Comparison of ENCODE assay signal across 8 mouse cellular contexts in genomic region chr1:74332930-74333329, GRCm38 (mm10). TPM values are rescaled to one million over a fixed set of nuclear protein-coding genes. Genes with fewer than 3 reads are reported as not detected.
DNase-seq lines count a peak whose midpoint lies in the region; ATAC-seq and TF ChIP-seq lines count a peak whose summit lies in the region.

No protein-coding gene starts in this region.

- DNase-seq in gastrocnemius, adult 2 months, result peak; percentile 41
- no peak for DNase-seq in gastrocnemius, postnatal 14 days
- DNase-seq in thymus, postnatal 14 days, result peak; percentile 22
- no peak for DNase-seq in thymus, postnatal 4 days
- no peak for DNase-seq in retina, embryonic 14.5 days (ENCODE audit: low spot score)
- no peak for DNase-seq in ovary, postnatal 14 days (ENCODE audit: low spot score)

- peak overlapping the region; percentile 84 for H3K4me3 ChIP-seq in gastrocnemius, adult 2 months
- peak overlapping the region; percentile 62 for H3K4me3 ChIP-seq in kidney, embryonic 16.5 days (ENCODE audit: low read length)
- peak overlapping the region; percentile 38 for H3K4me3 ChIP-seq in neural tube, embryonic 14.5 days (ENCODE audit: low read depth, low read length)

- TF ChIP-seq CTCF in gastrocnemius, adult 2 months (IDR thresholded peaks at IDR 0.05), result no peak

- H3K36me3 ChIP-seq in kidney, embryonic 16.5 days (ENCODE audit: insufficient read depth, low read length), result 0 out of 2 replicates have a peak, but pooled peaks cover 2% of the 10 kb centered on the region
- H3K36me3 ChIP-seq in neural tube, embryonic 14.5 days (ENCODE audit: control insufficient read depth, insufficient read depth, low read length), result no peaks in the 10 kb centered on the region

- peak overlapping the region; percentile 87 for H3K4me2 ChIP-seq in kidney, embryonic 16.5 days (replicated peaks; ENCODE audit: low read depth, low read length)
- H3K4me2 ChIP-seq in neural tube, embryonic 14.5 days (ENCODE audit: low read depth, low read length), result peak overlapping the region; percentile 66

- H3K27ac ChIP-seq in gastrocnemius, adult 2 months, result peak overlapping the region; percentile 89
- peak overlapping the region; percentile 79 for H3K27ac ChIP-seq in kidney, embryonic 16.5 days (ENCODE audit: low read length)
- H3K27ac ChIP-seq in neural tube, embryonic 14.5 days (ENCODE audit: low read depth, low read length), result peak overlapping the region; percentile 49; the same call in 1 of the 2 replicates

- intact Hi-C loops in gastrocnemius, adult 2 months (cut with DNase I), result no loop called here
- intact Hi-C loops in gastrocnemius, postnatal 14 days (cut with DNase I; ENCODE audit: low total_unique reads), result no loop called here

- peaks cover 35% of the 10 kb centered on the region for H3K4me1 ChIP-seq in kidney, embryonic 16.5 days (ENCODE audit: insufficient read depth, low read length)
- peaks cover 8% of the 10 kb centered on the region; the same call in 1 of the 2 replicates for H3K4me1 ChIP-seq in neural tube, embryonic 14.5 days (ENCODE audit: control insufficient read depth, insufficient read depth, low read length)

- H3K9me3 ChIP-seq in kidney, embryonic 16.5 days (ENCODE audit: low read length), result no peaks in the 10 kb centered on the region
- H3K9me3 ChIP-seq in neural tube, embryonic 14.5 days (ENCODE audit: control insufficient read depth, low read length), result no peaks in the 10 kb centered on the region

- 5% methylated on average over 9 of the region's 9 CpGs for WGBS in kidney, embryonic 16.5 days
- WGBS in neural tube, embryonic 14.5 days, result 5% methylated on average over 8 of the region's 9 CpGs

- no peak for ATAC-seq in kidney, embryonic 16.5 days (ENCODE audit: low FRiP score, low TSS enrichment)
- 0 out of 2 replicates have a peak, but pooled peaks have one; percentile 7 for ATAC-seq in neural tube, embryonic 14.5 days (ENCODE audit: low read depth)

- H3K9ac ChIP-seq in kidney, embryonic 16.5 days (replicated peaks; ENCODE audit: low read length), result peak overlapping the region; percentile 72
- peak overlapping the region; percentile 43 for H3K9ac ChIP-seq in neural tube, embryonic 14.5 days (replicated peaks; ENCODE audit: low read depth, low read length)

- H3K27me3 ChIP-seq in kidney, embryonic 16.5 days (ENCODE audit: insufficient read depth, low read length), result no peaks in the 10 kb centered on the region
- H3K27me3 ChIP-seq in neural tube, embryonic 14.5 days (ENCODE audit: control insufficient read depth, insufficient read depth, low read length), result no peaks in the 10 kb centered on the region

RNA-seq across cellular contexts. Expression of gene Tmbim1, which starts 27.5 kb away (rescaled TPM):
- total RNA-seq in gastrocnemius, adult 2 months (2021), result 10 to 100 TPM; 35.2 to 35.4 TPM
- 10 to 100 TPM; 32.4 to 39.8 TPM for total RNA-seq in gastrocnemius, postnatal 14 days (2021)
- 33.5 and 35.1 TPM in 2 replicates for polyA plus RNA-seq in kidney, embryonic 16.5 days (2015; fragmentation: Nextera tagmentation; extraction: Ambion mirVana)
- polyA plus RNA-seq in neural tube, embryonic 14.5 days (2014; fragmentation: Nextera tagmentation; extraction: Ambion mirVana), result 7.3 and 7.5 TPM in 2 replicates

RNA-seq across cellular contexts. Expression of gene Catip, which starts 29.0 kb away (rescaled TPM):
- total RNA-seq in gastrocnemius, adult 2 months (2021), result under 1 TPM in 1 of 2 experiments, not detected in 1; 0.13 TPM
- total RNA-seq in gastrocnemius, postnatal 14 days (2021), result under 1 TPM; 0.10 to 0.20 TPM
- 0.50 and 0.53 TPM in 2 replicates for polyA plus RNA-seq in kidney, embryonic 16.5 days (2015; fragmentation: Nextera tagmentation; extraction: Ambion mirVana)
- 0.86 and 1.1 TPM in 2 replicates for polyA plus RNA-seq in neural tube, embryonic 14.5 days (2014; fragmentation: Nextera tagmentation; extraction: Ambion mirVana)

RNA-seq across cellular contexts. Expression of gene Slc11a1, which starts 42.1 kb away (rescaled TPM):
- 1 to 10 TPM; 3.8 to 5.6 TPM for total RNA-seq in gastrocnemius, adult 2 months (2021)
- total RNA-seq in gastrocnemius, postnatal 14 days (2021), result 1 to 10 TPM; 2.5 to 4.5 TPM
- 4.5 and 5.4 TPM in 2 replicates for polyA plus RNA-seq in kidney, embryonic 16.5 days (2015; fragmentation: Nextera tagmentation; extraction: Ambion mirVana)
- 1.7 and 2.2 TPM in 2 replicates for polyA plus RNA-seq in neural tube, embryonic 14.5 days (2014; fragmentation: Nextera tagmentation; extraction: Ambion mirVana)

RNA-seq across cellular contexts. Expression of gene Pnkd, which starts 48.2 kb away (rescaled TPM):
- total RNA-seq in gastrocnemius, adult 2 months (2021), result 10 to 100 TPM; 45.4 to 70.5 TPM
- total RNA-seq in gastrocnemius, postnatal 14 days (2021), result 10 to 100 TPM; 59.8 to 72.1 TPM
- 149 and 156 TPM in 2 replicates for polyA plus RNA-seq in kidney, embryonic 16.5 days (2015; fragmentation: Nextera tagmentation; extraction: Ambion mirVana)
- 137 and 145 TPM in 2 replicates for polyA plus RNA-seq in neural tube, embryonic 14.5 days (2014; fragmentation: Nextera tagmentation; extraction: Ambion mirVana)

RNA-seq across cellular contexts. Expression of gene Aamp, which starts 48.4 kb away (rescaled TPM):
- total RNA-seq in gastrocnemius, adult 2 months (2021), result 10 to 100 TPM; 69.4 to 76.1 TPM
- total RNA-seq in gastrocnemius, postnatal 14 days (2021), result 10 to 100 TPM; 76.7 to 77.5 TPM
- polyA plus RNA-seq in kidney, embryonic 16.5 days (2015; fragmentation: Nextera tagmentation; extraction: Ambion mirVana), result 322 and 350 TPM in 2 replicates
- polyA plus RNA-seq in neural tube, embryonic 14.5 days (2014; fragmentation: Nextera tagmentation; extraction: Ambion mirVana), result 188 and 204 TPM in 2 replicates

Comparison
In these comparisons a context has a peak if more than half of its experiments do, and no peak if none do; other contexts are left out.
1. DNase-seq: peak in gastrocnemius, adult 2 months (single experiment) and thymus, postnatal 14 days (single experiment); none in gastrocnemius, postnatal 14 days (single experiment), thymus, postnatal 4 days (single experiment), retina, embryonic 14.5 days (single experiment) and ovary, postnatal 14 days (single experiment).
2. Peak in every context shown above with its lines, with median percentiles within 50 percentile points of each other: H3K27ac ChIP-seq and H3K4me3 ChIP-seq.